Mouse (Mus musculus) cortical plate, adult 2 months (tissue): ENCODE measurements around the gene Acadvl.

Source experiments
- CTCF ChIP-seq: fragments of 200-500 bp; IDR thresholded peaks from 2 replicates; pipeline ENCODE4 v1.5.1; 2011; ENCODE audit warnings: mild to moderate bottlenecking, control low read depth, low read length; ENCODE audit not compliant: insufficient read depth; ENCODE audit errors: extremely low read depth
- POLR2A ChIP-seq: fragments of 200-500 bp; IDR thresholded peaks from 2 replicates; pipeline ENCODE4 v1.6.1; 2011; ENCODE audit warnings: mild to moderate bottlenecking, low read length, control low read depth; ENCODE audit not compliant: insufficient read depth; ENCODE audit errors: extremely low read depth

DNA sequence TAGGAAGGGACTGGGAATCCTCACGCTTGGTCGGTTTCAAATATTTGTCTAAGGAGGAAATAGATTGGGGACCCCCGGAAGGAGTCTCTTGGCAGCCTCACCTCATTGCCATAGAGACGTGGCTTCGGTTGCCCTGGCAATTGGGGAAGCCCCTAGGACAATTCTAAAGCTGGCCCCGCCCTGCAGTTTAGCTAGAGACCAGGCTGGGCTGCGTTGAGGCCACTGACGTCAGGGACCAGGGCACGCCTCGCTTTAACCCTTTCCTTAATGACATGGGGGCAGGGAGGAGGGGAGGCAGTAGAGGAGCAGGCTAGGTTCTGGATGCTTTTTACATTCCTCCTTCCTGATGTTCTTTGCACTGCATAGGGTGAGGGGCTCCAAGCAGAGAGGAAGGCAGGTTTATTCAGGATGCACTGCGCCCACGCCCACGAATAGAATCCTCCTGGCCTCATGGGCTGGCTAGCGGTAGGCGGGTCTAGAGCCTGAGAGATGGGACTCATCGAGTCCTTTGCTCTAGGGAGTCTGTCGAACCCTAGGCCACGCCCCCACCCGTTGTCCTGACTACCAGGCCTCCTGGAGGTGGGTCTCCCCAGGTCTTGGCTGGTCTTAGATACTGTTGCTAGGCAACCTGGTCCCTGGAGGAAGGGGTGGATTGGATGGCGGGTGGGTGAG, 14.1 kb upstream of the Acadvl start:
- no peak for TF ChIP-seq CTCF
- TF ChIP-seq POLR2A, result 0 out of 2 replicates have a peak, but pooled peaks have one; percentile 19
